ENCODE assay signal across 32 mouse cellular contexts in the genomic region with DNA sequence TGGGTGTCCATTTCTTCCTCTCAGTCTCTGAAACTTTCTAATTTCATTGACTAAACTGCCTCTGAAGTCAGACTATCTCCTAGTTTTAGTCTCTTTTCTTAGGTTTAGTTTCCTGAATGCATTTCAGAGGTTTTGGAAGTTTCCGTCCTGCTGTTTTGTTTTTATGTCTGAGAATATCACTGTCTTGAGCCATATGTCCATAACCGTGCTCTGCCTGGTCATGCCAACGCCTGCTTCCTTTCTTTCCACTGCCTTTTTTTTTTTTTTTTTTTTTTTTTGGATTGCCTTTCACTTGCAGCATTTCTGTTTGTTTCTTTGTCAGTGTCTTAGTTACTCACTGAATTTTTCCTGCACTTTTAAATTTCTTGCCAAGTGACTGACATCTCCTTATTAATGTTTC. TPM values are rescaled to one million over a fixed set of nuclear protein-coding genes. Genes with fewer than 3 reads are reported as not detected.
"Had no signal": no experiment of that assay in that cellular context is flagged by ENCODE, and none has a peak within 500 bp of the region (broad histone marks: within the 10 kb centered on the region; RNA-seq: fewer than 3 reads in every experiment).

No protein-coding gene starts in this region.

- H3K27ac ChIP-seq: gastrocnemius, adult 2 months; heart, embryonic 10.5 days; hindbrain, embryonic 13.5 days; hindbrain, embryonic 15.5 days; hindbrain, postnatal 0 days; kidney, embryonic 15.5 days; kidney, postnatal 0 days; left cerebral cortex, adult 2 months; limb, embryonic 10.5 days; limb, embryonic 12.5 days had no signal

- H3K9ac ChIP-seq: heart, embryonic 12.5 days; hindbrain, embryonic 13.5 days; hindbrain, embryonic 15.5 days; kidney, embryonic 15.5 days; limb, embryonic 12.5 days had no signal

- H3K4me3 ChIP-seq: gastrocnemius, adult 2 months; heart, embryonic 10.5 days; heart, embryonic 12.5 days; hindbrain, embryonic 13.5 days; hindbrain, embryonic 15.5 days; kidney, embryonic 15.5 days; left cerebral cortex, adult 2 months; limb, embryonic 10.5 days; limb, embryonic 12.5 days had no signal

- H3K27me3 ChIP-seq: heart, embryonic 12.5 days; hindbrain, embryonic 13.5 days; hindbrain, embryonic 15.5 days; kidney, embryonic 15.5 days; limb, embryonic 12.5 days had no signal

- ATAC-seq: hindbrain, postnatal 0 days; intestine, embryonic 16.5 days had no signal

- H3K4me2 ChIP-seq: heart, embryonic 12.5 days; hindbrain, embryonic 13.5 days; hindbrain, embryonic 15.5 days; kidney, embryonic 15.5 days; limb, embryonic 12.5 days; liver, embryonic 11.5 days had no signal

- H3K9me3 ChIP-seq: heart, embryonic 10.5 days; heart, embryonic 12.5 days; hindbrain, embryonic 13.5 days; hindbrain, embryonic 15.5 days; kidney, embryonic 15.5 days; limb, embryonic 10.5 days; limb, embryonic 12.5 days had no signal

- H3K4me1 ChIP-seq: heart, embryonic 10.5 days; heart, embryonic 12.5 days; hindbrain, embryonic 13.5 days; hindbrain, embryonic 15.5 days; kidney, embryonic 15.5 days; limb, embryonic 10.5 days; limb, embryonic 12.5 days had no signal

- DNase-seq: gastrocnemius, adult 2 months; gastrocnemius, postnatal 10 days; gastrocnemius, postnatal 25 days; heart, adult 18-20 months; heart, postnatal 10 days; kidney, adult 11 months; kidney, adult 2 months; kidney, adult 9 months; kidney, postnatal 14 days; kidney, postnatal 36 days; layer of hippocampus, adult 9-11 months; layer of hippocampus, postnatal 36 days; liver had no signal

RNA-seq across cellular contexts. Expression of gene Gucy2g, which starts 59.5 kb away (rescaled TPM):
- total RNA-seq: granulocyte monocyte progenitor cell, adult 5-6 weeks; heart, adult 8-10 months; hematopoietic stem cell, adult 5-6 weeks; hindbrain, postnatal 0 days had no signal
- polyA plus RNA-seq: heart, embryonic 10.5 days; heart, embryonic 14.5 days; heart, embryonic 16.5 days; hindbrain, embryonic 11.5 days; intestine, embryonic 14.5 days; limb, embryonic 10.5 days; limb, embryonic 12.5 days had no signal
